Mouse (Mus musculus) cerebellum, adult 11 months (tissue): Measurements from ENCODE around the gene Gm8374.
"Not testable (repeated sequence)": the region's sequence is repeated elsewhere in the genome, so short reads cannot be mapped to it uniquely, and the experiment has no call there.

ENCODE experiments used
- DNase-seq: peaks from one replicate; pipeline ENCODE4 v3.0.0; 2022

Gene Gm8374

GRCm38 (mm10) chr14:7365034-7365433, at the start of gene Gm8374:
Gene Gm8374 (minus strand): TSS chr14:7365134.
- not testable (repeated sequence) for DNase-seq

GRCm38 (mm10) chr14:7332295-7332694, 32.6 kb downstream of the Gm8374 start, which contains the start of gene Gm5797:
Gene Gm5797 (minus strand): TSS chr14:7332395.
- DNase-seq = not testable (repeated sequence)

- not testable (repeated sequence) for DNase-seq
These were observed 49.8 kb downstream of the Gm8374 start for GRCm38 (mm10) chr14:7315093-7315492.

- not testable (repeated sequence) for DNase-seq
These were observed 50.3 kb downstream of the Gm8374 start, which contains the start of gene Gm3739 for GRCm38 (mm10) chr14:7314661-7315060. Gene Gm3739 (minus strand): TSS chr14:7315049.
